Mouse (Mus musculus): Measurements from ENCODE around the gene P2rx5. TPM values are rescaled to one million over a fixed set of nuclear protein-coding genes. Genes with fewer than 3 reads are reported as not detected.
A peak's percentile ranks its signal among the peaks of the same experiment; 100 is the strongest.

Gene P2rx5
- 1.7 and 1.9 TPM in 2 replicates for total RNA-seq (2012; rRNA removed)

DNA sequence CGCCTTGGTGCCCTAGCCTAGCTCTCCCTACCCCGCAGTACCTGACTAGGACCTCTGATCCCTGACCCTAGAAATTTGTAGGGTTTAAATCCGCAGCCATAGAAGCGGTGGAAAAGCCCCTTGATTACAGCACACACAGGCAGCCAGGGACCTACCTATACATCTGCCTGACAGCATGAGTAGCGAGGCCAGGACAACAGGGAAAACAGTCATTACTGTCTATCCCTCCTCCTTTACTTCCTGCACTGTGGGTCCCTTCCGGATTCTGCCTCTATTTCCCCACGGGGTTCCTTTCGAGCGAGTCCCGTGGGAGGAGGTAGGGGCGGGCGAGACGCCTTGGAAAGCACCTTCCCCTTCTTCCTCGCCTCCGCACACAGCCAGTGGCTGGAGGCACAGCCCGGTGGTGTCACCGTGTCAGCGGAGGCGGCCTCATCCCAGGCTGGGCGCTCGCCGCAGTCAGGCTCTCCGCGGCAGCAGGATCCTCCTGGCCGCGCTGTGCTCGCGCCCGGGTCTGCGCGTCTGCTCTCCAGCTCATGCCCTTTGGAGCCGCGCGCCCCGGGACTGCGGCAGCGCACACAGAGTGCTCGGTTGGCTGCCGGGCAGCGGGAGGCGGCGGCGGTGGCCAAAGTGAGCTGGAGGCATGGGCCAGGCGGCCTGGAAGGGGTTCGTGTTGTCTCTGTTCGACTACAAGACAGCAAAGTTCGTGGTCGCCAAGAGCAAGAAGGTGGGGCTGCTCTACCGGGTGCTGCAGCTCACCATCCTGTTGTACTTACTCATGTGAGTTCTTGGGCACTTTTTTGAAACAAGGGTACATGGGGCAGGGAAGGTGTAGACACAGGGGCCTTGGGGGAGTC is at the start of gene P2rx5:
TSS of gene P2rx5 (plus strand) at position 465 of the 854 bp plus-strand sequence.
- Histone ChIP-seq H3K4me3 (ENCODE audit: insufficient read depth in 1 of 2, low read depth in 1 of 2, low read length in 2 of 2, poor library complexity in 1 of 2, severe bottlenecking in 1 of 2) (peak within 1 kb of the TSS; percentile 64 to 69), H3K9ac (ENCODE audit: insufficient read depth, low read depth, low read length, poor library complexity, severe bottlenecking) (peak within 1 kb of the TSS; percentile 64), H3K9me3 (ENCODE audit: control insufficient read depth, insufficient read depth, low read depth, low read length) (no peaks in the 10 kb centered on the region), H3K4me1 (ENCODE audit: control insufficient read depth in 2 of 2, insufficient read depth in 2 of 2, low read length in 2 of 2, poor library complexity in 1 of 2) (no peaks in the 10 kb centered on the region), H3K27ac (ENCODE audit: insufficient read depth, low read depth, low read length, poor library complexity, severe bottlenecking) (no peak within 1 kb of the TSS), H3K36me3 (ENCODE audit: control insufficient read depth, insufficient read depth, low read length, poor library complexity, severe bottlenecking) (no peaks in the 10 kb centered on the region)
- DNase-seq (ENCODE audit: low read depth, low spot score): no peak
- TF ChIP-seq ZNF384 (IDR thresholded peaks at IDR 0.05; ENCODE audit: low read depth, low read length): no peak
- peak; percentile 46; the same call in 1 of the 2 replicates for TF ChIP-seq HCFC1 (IDR thresholded peaks at IDR 0.05; ENCODE audit: borderline replicate concordance, insufficient read depth, low read length)
- in situ Hi-C loops (cut with MboI; ENCODE audit: low sequenced_read_pairs in 2 of 2, unreplicated experiment in 2 of 2): no loop called here

DNA sequence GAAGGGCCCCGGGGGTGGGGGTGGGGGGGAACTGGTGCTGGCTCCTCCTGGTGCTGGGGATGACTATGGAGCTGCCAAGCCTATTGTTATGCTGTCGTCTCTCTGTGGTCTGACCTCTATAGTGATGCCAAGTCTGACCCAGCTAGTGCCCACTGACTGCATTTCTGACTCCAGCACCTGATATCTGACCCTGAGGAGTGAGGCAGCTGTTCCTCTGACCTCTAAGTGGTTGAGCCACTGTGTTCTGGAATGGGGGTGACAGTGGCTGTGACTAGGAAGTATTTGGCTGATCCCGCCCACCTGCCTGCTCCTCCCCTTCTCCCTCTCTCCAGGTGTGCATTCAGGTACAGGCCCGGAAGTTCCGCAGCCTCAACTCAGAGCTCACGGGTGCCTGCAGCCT is 48.8 kb upstream of the P2rx5 start:
- no peaks in the 10 kb centered on the region for H3K36me3 ChIP-seq (ENCODE audit: control insufficient read depth, insufficient read depth, low read length, poor library complexity, severe bottlenecking)
- in situ Hi-C loops (cut with MboI; ENCODE audit: low sequenced_read_pairs in 2 of 2, unreplicated experiment in 2 of 2): no loop called here
- H3K4me3 ChIP-seq (ENCODE audit: insufficient read depth in 1 of 2, low read depth in 1 of 2, low read length in 2 of 2, poor library complexity in 1 of 2, severe bottlenecking in 1 of 2): no peak overlapping the region
- H3K4me1 ChIP-seq (ENCODE audit: control insufficient read depth in 2 of 2, insufficient read depth in 2 of 2, low read length in 2 of 2, poor library complexity in 1 of 2): no peaks in the 10 kb centered on the region
- no peak for TF ChIP-seq CHD2 (IDR thresholded peaks at IDR 0.05; ENCODE audit: low read depth, low read length)
- TF ChIP-seq ZNF384 (IDR thresholded peaks at IDR 0.05; ENCODE audit: low read depth, low read length): no peak
- TF ChIP-seq HCFC1 (IDR thresholded peaks at IDR 0.05; ENCODE audit: borderline replicate concordance, insufficient read depth, low read length): no peak
- TF ChIP-seq ZC3H11A (IDR thresholded peaks at IDR 0.05; ENCODE audit: borderline replicate concordance, low read depth, low read length): no peak
- no peak for TF ChIP-seq MAFK (IDR thresholded peaks at IDR 0.05; ENCODE audit: insufficient read depth, low read depth, low read length)
- no peak for DNase-seq (ENCODE audit: low read depth, low spot score)
- H3K9ac ChIP-seq (ENCODE audit: insufficient read depth, low read depth, low read length, poor library complexity, severe bottlenecking): no peak overlapping the region
- H3K9me3 ChIP-seq (ENCODE audit: control insufficient read depth, insufficient read depth, low read depth, low read length): no peaks in the 10 kb centered on the region
- H3K27ac ChIP-seq (ENCODE audit: insufficient read depth, low read depth, low read length, poor library complexity, severe bottlenecking): no peak overlapping the region

DNA sequence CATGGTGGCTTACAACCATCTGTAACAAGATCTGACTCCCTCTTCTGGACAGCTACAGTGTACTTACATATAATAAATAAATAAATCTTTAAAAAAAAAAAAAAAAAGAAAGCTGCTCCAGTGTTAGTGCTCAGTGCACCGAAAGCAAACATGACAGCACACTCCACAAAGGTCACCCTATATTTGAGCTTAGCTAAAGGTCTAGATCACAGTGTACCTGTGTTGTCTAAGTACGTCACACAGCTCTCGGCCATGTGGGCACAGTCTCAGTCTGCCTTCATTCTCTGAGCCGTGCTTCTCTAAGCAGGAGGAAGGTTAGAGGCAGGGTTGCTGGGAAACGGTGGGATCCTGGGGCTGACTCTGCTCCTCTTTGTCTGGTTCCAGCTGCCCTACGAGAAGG is 33.7 kb upstream of the P2rx5 start:
- H3K36me3 ChIP-seq (ENCODE audit: control insufficient read depth, insufficient read depth, low read length, poor library complexity, severe bottlenecking): peaks cover 5% of the 10 kb centered on the region; the same call in 1 of the 2 replicates
- in situ Hi-C loops (cut with MboI; ENCODE audit: low sequenced_read_pairs in 2 of 2, unreplicated experiment in 2 of 2): no loop called here

DNA sequence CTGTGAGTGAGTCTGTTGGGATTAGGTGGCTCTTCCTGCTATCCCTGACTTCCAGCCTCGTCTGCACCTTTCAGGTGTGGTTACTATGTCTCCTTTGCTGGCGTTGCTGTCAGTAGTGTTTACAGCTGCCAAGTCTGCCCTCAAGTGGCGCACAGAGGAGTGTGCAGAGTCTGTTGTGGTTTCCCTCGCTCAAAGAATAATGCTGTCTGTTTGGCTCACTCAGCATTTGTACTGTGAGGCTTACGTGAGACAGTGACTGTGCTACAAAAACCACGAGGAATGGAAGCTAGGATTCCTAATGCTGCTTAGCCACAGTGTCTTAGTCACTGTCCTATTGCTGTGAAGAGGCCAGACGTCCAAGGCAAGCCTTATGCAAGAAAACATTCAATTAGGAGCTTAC is 29.2 kb upstream of the P2rx5 start:
- in situ Hi-C loops (cut with MboI; ENCODE audit: low sequenced_read_pairs in 2 of 2, unreplicated experiment in 2 of 2): no loop called here
- H3K9ac ChIP-seq (ENCODE audit: insufficient read depth, low read depth, low read length, poor library complexity, severe bottlenecking): no peak overlapping the region
- no peaks in the 10 kb centered on the region for H3K9me3 ChIP-seq (ENCODE audit: control insufficient read depth, insufficient read depth, low read depth, low read length)
- peaks cover 0 to 14% of the 10 kb centered on the region in 2 experiments; a peak in 2 of 4 replicates for H3K4me1 ChIP-seq (ENCODE audit: control insufficient read depth in 2 of 2, insufficient read depth in 2 of 2, low read length in 2 of 2, poor library complexity in 1 of 2)
- TF ChIP-seq CHD2 (IDR thresholded peaks at IDR 0.05; ENCODE audit: low read depth, low read length) (no peak), MAFK (IDR thresholded peaks at IDR 0.05; ENCODE audit: insufficient read depth, low read depth, low read length) (peak; percentile 57), ZC3H11A (IDR thresholded peaks at IDR 0.05; ENCODE audit: borderline replicate concordance, low read depth, low read length) (no peak)
- DNase-seq (ENCODE audit: low read depth, low spot score): no peak
- H3K36me3 ChIP-seq (ENCODE audit: control insufficient read depth, insufficient read depth, low read length, poor library complexity, severe bottlenecking): peaks cover 18% of the 10 kb centered on the region
- H3K4me3 ChIP-seq (ENCODE audit: insufficient read depth in 1 of 2, low read depth in 1 of 2, low read length in 2 of 2, poor library complexity in 1 of 2, severe bottlenecking in 1 of 2): no peak overlapping the region
- H3K27ac ChIP-seq (ENCODE audit: insufficient read depth, low read depth, low read length, poor library complexity, severe bottlenecking): no peak overlapping the region

More for the DNA sequence above, 33.7 kb upstream of the P2rx5 start:
- no peak overlapping the region for H3K27ac ChIP-seq (ENCODE audit: insufficient read depth, low read depth, low read length, poor library complexity, severe bottlenecking)
- H3K4me1 ChIP-seq (ENCODE audit: control insufficient read depth in 2 of 2, insufficient read depth in 2 of 2, low read length in 2 of 2, poor library complexity in 1 of 2): peaks cover 0 to 5% of the 10 kb centered on the region in 2 experiments; a peak in 1 of 4 replicates
- H3K9ac ChIP-seq (ENCODE audit: insufficient read depth, low read depth, low read length, poor library complexity, severe bottlenecking): no peak overlapping the region
- TF ChIP-seq CHD2 (IDR thresholded peaks at IDR 0.05; ENCODE audit: low read depth, low read length): no peak
- no peak for TF ChIP-seq ZC3H11A (IDR thresholded peaks at IDR 0.05; ENCODE audit: borderline replicate concordance, low read depth, low read length)
- no peak for TF ChIP-seq HCFC1 (IDR thresholded peaks at IDR 0.05; ENCODE audit: borderline replicate concordance, insufficient read depth, low read length)
- no peak for TF ChIP-seq MAFK (IDR thresholded peaks at IDR 0.05; ENCODE audit: insufficient read depth, low read depth, low read length)
- TF ChIP-seq ZNF384 (IDR thresholded peaks at IDR 0.05; ENCODE audit: low read depth, low read length): no peak
- DNase-seq (ENCODE audit: low read depth, low spot score): no peak
- H3K9me3 ChIP-seq (ENCODE audit: control insufficient read depth, insufficient read depth, low read depth, low read length): no peaks in the 10 kb centered on the region
- no peak overlapping the region for H3K4me3 ChIP-seq (ENCODE audit: insufficient read depth in 1 of 2, low read depth in 1 of 2, low read length in 2 of 2, poor library complexity in 1 of 2, severe bottlenecking in 1 of 2)

All from ES-E14 (cell line).